Mouse (Mus musculus): ENCODE data around the gene Nfix.

The Nfix gene

GRCm38 (mm10) chr8:84840248-84840999 lies 40.3 kb upstream of the Nfix start, which contains the start of gene Rad23a:
Rad23a (minus strand) TSS chr8:84840665.
- Histone ChIP-seq H3K9me3 (ENCODE audit: low read length) (no peaks in the 10 kb centered on the region), H3K36me3 (ENCODE audit: insufficient read depth, low read length) (peaks cover 88% of the 10 kb centered on the region), H3K27me3 (ENCODE audit: insufficient read depth, low read length) (no peaks in the 10 kb centered on the region), H3K4me3 (replicated peaks; ENCODE audit: low read length) (peak within 1 kb of the TSS; percentile 94), H3K4me1 (replicated peaks; ENCODE audit: low read depth, low read length) (peaks cover 72% of the 10 kb centered on the region)
- TF ChIP-seq POU5F1 (IDR thresholded peaks at IDR 0.05; ENCODE audit: borderline replicate concordance, low read length) (no peak), CTCF (conservative IDR thresholded peaks at IDR 0.05; ENCODE audit: low read length) (no peak), NANOG (IDR thresholded peaks at IDR 0.05; ENCODE audit: borderline replicate concordance, low read length) (no peak)

GRCm38 (mm10) chr8:84839875-84840247 lies 39.7 kb upstream of the Nfix start:
- H3K4me3 ChIP-seq (replicated peaks; ENCODE audit: low read length) = peak overlapping the region; percentile 94

GRCm38 (mm10) chr8:84839411-84839810 lies 39.3 kb upstream of the Nfix start:
- Histone ChIP-seq H3K9me3 (ENCODE audit: low read length) (no peaks in the 10 kb centered on the region), H3K4me3 (replicated peaks; ENCODE audit: low read length) (peak overlapping the region; percentile 94), H3K27me3 (ENCODE audit: insufficient read depth, low read length) (no peaks in the 10 kb centered on the region), H3K4me1 (replicated peaks; ENCODE audit: low read depth, low read length) (peaks cover 70% of the 10 kb centered on the region), H3K36me3 (ENCODE audit: insufficient read depth, low read length) (peaks cover 88% of the 10 kb centered on the region)
- TF ChIP-seq POU5F1 (IDR thresholded peaks at IDR 0.05; ENCODE audit: borderline replicate concordance, low read length) (no peak), NANOG (IDR thresholded peaks at IDR 0.05; ENCODE audit: borderline replicate concordance, low read length) (no peak), CTCF (conservative IDR thresholded peaks at IDR 0.05; ENCODE audit: low read length) (no peak)

More at GRCm38 (mm10) chr8:84839875-84840247, 39.7 kb upstream of the Nfix start:
- no peak for TF ChIP-seq POU5F1 (IDR thresholded peaks at IDR 0.05; ENCODE audit: borderline replicate concordance, low read length)
- no peak for TF ChIP-seq CTCF (conservative IDR thresholded peaks at IDR 0.05; ENCODE audit: low read length)
- Histone ChIP-seq H3K36me3 (ENCODE audit: insufficient read depth, low read length) (peaks cover 88% of the 10 kb centered on the region), H3K4me1 (replicated peaks; ENCODE audit: low read depth, low read length) (peaks cover 70% of the 10 kb centered on the region), H3K27me3 (ENCODE audit: insufficient read depth, low read length) (no peaks in the 10 kb centered on the region), H3K9me3 (ENCODE audit: low read length) (no peaks in the 10 kb centered on the region)

GRCm38 (mm10) chr8:84838513-84838912 lies 38.4 kb upstream of the Nfix start:
- Histone ChIP-seq H3K9me3 (ENCODE audit: low read length) (no peaks in the 10 kb centered on the region), H3K36me3 (ENCODE audit: insufficient read depth, low read length) (peaks cover 88% of the 10 kb centered on the region)
- TF ChIP-seq POU5F1 (IDR thresholded peaks at IDR 0.05; ENCODE audit: borderline replicate concordance, low read length) (no peak), CTCF (conservative IDR thresholded peaks at IDR 0.05; ENCODE audit: low read length) (no peak), NANOG (IDR thresholded peaks at IDR 0.05; ENCODE audit: borderline replicate concordance, low read length) (no peak)

GRCm38 (mm10) chr8:84837912-84838470 lies 37.8 kb upstream of the Nfix start:
- Histone ChIP-seq H3K4me3 (replicated peaks; ENCODE audit: low read length) (peak overlapping the region; percentile 39), H3K4me1 (replicated peaks; ENCODE audit: low read depth, low read length) (peaks cover 70% of the 10 kb centered on the region), H3K9me3 (ENCODE audit: low read length) (no peaks in the 10 kb centered on the region), H3K27me3 (ENCODE audit: insufficient read depth, low read length) (no peaks in the 10 kb centered on the region), H3K36me3 (ENCODE audit: insufficient read depth, low read length) (peaks cover 87% of the 10 kb centered on the region)
- no peak for TF ChIP-seq POU5F1 (IDR thresholded peaks at IDR 0.05; ENCODE audit: borderline replicate concordance, low read length)
- TF ChIP-seq NANOG (IDR thresholded peaks at IDR 0.05; ENCODE audit: borderline replicate concordance, low read length) = no peak
- TF ChIP-seq CTCF (conservative IDR thresholded peaks at IDR 0.05; ENCODE audit: low read length) = no peak

More at GRCm38 (mm10) chr8:84838513-84838912, 38.4 kb upstream of the Nfix start:
- peak overlapping the region; percentile 39 for H3K4me3 ChIP-seq (replicated peaks; ENCODE audit: low read length)
- no peaks in the 10 kb centered on the region for H3K27me3 ChIP-seq (ENCODE audit: insufficient read depth, low read length)
- peaks cover 70% of the 10 kb centered on the region for H3K4me1 ChIP-seq (replicated peaks; ENCODE audit: low read depth, low read length)

- no peak for TF ChIP-seq POU5F1 (IDR thresholded peaks at IDR 0.05; ENCODE audit: borderline replicate concordance, low read length)
- TF ChIP-seq CTCF (conservative IDR thresholded peaks at IDR 0.05; ENCODE audit: low read length) = 0 out of 2 replicates have a peak, but pooled peaks have one; percentile 5
- TF ChIP-seq NANOG (IDR thresholded peaks at IDR 0.05; ENCODE audit: borderline replicate concordance, low read length) = no peak
- Histone ChIP-seq H3K4me3 (replicated peaks; ENCODE audit: low read length) (peak overlapping the region; percentile 39), H3K9me3 (ENCODE audit: low read length) (no peaks in the 10 kb centered on the region), H3K27me3 (ENCODE audit: insufficient read depth, low read length) (no peaks in the 10 kb centered on the region), H3K4me1 (replicated peaks; ENCODE audit: low read depth, low read length) (peaks cover 67% of the 10 kb centered on the region), H3K36me3 (ENCODE audit: insufficient read depth, low read length) (peaks cover 80% of the 10 kb centered on the region)
Observed at GRCm38 (mm10) chr8:84837149-84837911, 37.2 kb upstream of the Nfix start.

- H3K36me3 ChIP-seq (ENCODE audit: insufficient read depth, low read length) = peaks cover 65% of the 10 kb centered on the region
- 0 out of 2 replicates have a peak overlapping the region, but pooled peaks have one; percentile 1 for H3K4me3 ChIP-seq (replicated peaks; ENCODE audit: low read length)
- no peak for TF ChIP-seq CTCF (conservative IDR thresholded peaks at IDR 0.05; ENCODE audit: low read length)
- TF ChIP-seq POU5F1 (IDR thresholded peaks at IDR 0.05; ENCODE audit: borderline replicate concordance, low read length) = no peak
- no peak for TF ChIP-seq NANOG (IDR thresholded peaks at IDR 0.05; ENCODE audit: borderline replicate concordance, low read length)
- H3K4me1 ChIP-seq (replicated peaks; ENCODE audit: low read depth, low read length) = peaks cover 73% of the 10 kb centered on the region
- H3K9me3 ChIP-seq (ENCODE audit: low read length) = no peaks in the 10 kb centered on the region
- H3K27me3 ChIP-seq (ENCODE audit: insufficient read depth, low read length) = no peaks in the 10 kb centered on the region
Observed at GRCm38 (mm10) chr8:84834866-84835855, 35.0 kb upstream of the Nfix start.
